Mouse (Mus musculus): ENCODE data around the gene Wfikkn2.

Gene Wfikkn2

GRCm38 (mm10) chr11:94200422-94200821 lies 45.4 kb downstream of the Wfikkn2 start:
- ATAC-seq (ENCODE audit: insufficient number of reproducible peaks, low FRiP score, low TSS enrichment): no peak

GRCm38 (mm10) chr11:94199771-94200170 lies 46.0 kb downstream of the Wfikkn2 start:
- ATAC-seq (ENCODE audit: insufficient number of reproducible peaks, low FRiP score, low TSS enrichment): no peak

- ATAC-seq (ENCODE audit: insufficient number of reproducible peaks, low FRiP score, low TSS enrichment): no peak
These were observed 47.2 kb downstream of the Wfikkn2 start for GRCm38 (mm10) chr11:94198405-94199146.

- ATAC-seq (ENCODE audit: insufficient number of reproducible peaks, low FRiP score, low TSS enrichment): no peak
These were observed 49.5 kb downstream of the Wfikkn2 start for GRCm38 (mm10) chr11:94196311-94196710.

GRCm38 (mm10) chr11:94193109-94193508 lies 52.7 kb downstream of the Wfikkn2 start:
- ATAC-seq (ENCODE audit: insufficient number of reproducible peaks, low FRiP score, low TSS enrichment): no peak

GRCm38 (mm10) chr11:94190665-94191064 lies 55.1 kb downstream of the Wfikkn2 start:
- ATAC-seq (ENCODE audit: insufficient number of reproducible peaks, low FRiP score, low TSS enrichment): no peak

GRCm38 (mm10) chr11:94189579-94189978 lies 56.2 kb downstream of the Wfikkn2 start:
- no peak for ATAC-seq (ENCODE audit: insufficient number of reproducible peaks, low FRiP score, low TSS enrichment)
